ENCODE assay signal across 11 mouse cellular contexts in the genomic region with DNA sequence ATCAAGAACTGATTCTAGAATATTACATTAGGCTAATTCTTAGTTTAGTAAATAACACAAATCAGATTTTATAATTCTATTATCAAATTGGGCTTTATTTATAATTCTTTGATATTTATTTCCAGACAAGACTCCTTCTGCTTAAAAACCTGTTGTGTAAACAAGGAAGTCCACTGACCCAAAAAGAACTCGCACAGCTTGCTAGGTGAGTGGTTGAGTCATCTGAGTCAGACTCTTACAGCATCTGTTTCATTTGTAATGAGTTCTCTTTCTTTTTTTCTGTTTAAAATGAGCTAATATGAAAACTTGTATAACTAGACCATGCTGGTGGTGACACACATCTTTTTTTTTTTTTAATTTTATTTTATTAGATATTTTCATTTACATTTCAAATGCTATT.
"Had no signal": no experiment of that assay in that cellular context is flagged by ENCODE, and none has a peak within 500 bp of the region (broad histone marks: within the 10 kb centered on the region; RNA-seq: fewer than 3 reads in every experiment).

No protein-coding gene starts in this region.

- DNase-seq: kidney, adult 2 months; kidney, postnatal 25 days; left cerebral cortex, postnatal 4 days; liver, postnatal 0 days; lung, embryonic 14.5 days; lung, postnatal 10 days; retina, postnatal 1 day; right cerebral cortex, postnatal 25 days; spleen, adult 18-20 months; thymus, adult 18-20 months; thymus, postnatal 36 days had no signal
